Mouse (Mus musculus): ENCODE results near the gene Dapk1. TPM values are rescaled to one million over a fixed set of nuclear protein-coding genes. Genes with fewer than 3 reads are reported as not detected.

Gene Dapk1
- total and polyA plus RNA-seq, 3 experiments: 26.0 to 27.1 (median 26.3) TPM

- Histone ChIP-seq H3K27me3 (ENCODE audit: control insufficient read depth, insufficient read depth, low read length) (no peaks in the 10 kb centered on the region), H3K4me3 (no peak overlapping the region), H3K9ac (ENCODE audit: low read depth, low read length) (no peak overlapping the region), H3K27ac (no peak overlapping the region), H3K36me3 (ENCODE audit: control insufficient read depth, insufficient read depth, low read length) (no peaks in the 10 kb centered on the region), H3K79me2 (replicated peaks; ENCODE audit: control insufficient read depth, insufficient read depth, low read length) (no peaks in the 10 kb centered on the region; the same call in 1 of the 2 replicates), H3K4me1 (ENCODE audit: control insufficient read depth, insufficient read depth, low read length) (no peaks in the 10 kb centered on the region; the same call in 1 of the 2 replicates)
- intact Hi-C loops (cut with DNase I): no loop called here
- TF ChIP-seq EP300 (IDR thresholded peaks at IDR 0.05; ENCODE audit: insufficient read depth, low read depth, low read length): no peak
- no peak for TF ChIP-seq CTCF (IDR thresholded peaks at IDR 0.05)
- no peak for TF ChIP-seq POLR2A (IDR thresholded peaks at IDR 0.05; ENCODE audit: insufficient read depth, low read depth, low read length)
- WGBS: 67% methylated on average over 10 of the region's 10 CpGs
- no peak for DNase-seq
Observed at GRCm38 (mm10) chr13:60695186-60695980, 93.6 kb downstream of the Dapk1 start.

DNA sequence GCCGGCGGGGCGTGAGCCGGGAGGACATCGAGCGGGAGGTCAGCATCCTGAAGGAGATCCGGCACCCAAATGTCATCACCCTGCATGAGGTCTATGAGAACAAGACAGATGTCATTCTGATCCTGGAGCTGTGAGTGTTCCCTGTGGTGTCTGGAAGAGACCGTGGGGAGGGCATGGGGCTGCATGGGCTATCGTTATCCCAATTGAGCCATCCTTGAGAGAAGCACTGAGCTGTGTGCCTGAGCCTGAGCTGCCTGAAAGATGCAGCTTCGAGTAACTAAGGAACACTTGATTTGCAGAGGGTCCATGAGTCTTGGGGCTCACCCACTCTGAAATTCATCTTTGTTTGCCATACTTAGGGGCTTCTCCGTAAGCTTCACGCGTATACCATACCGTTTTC, 94.6 kb downstream of the Dapk1 start:
- WGBS: 81% methylated on average over 14 of the region's 14 CpGs
- intact Hi-C loops (cut with DNase I): no loop called here

GRCm38 (mm10) chr13:60696741-60697140, 95.0 kb downstream of the Dapk1 start:
- Histone ChIP-seq H3K4me3 (no peak overlapping the region), H3K4me1 (ENCODE audit: control insufficient read depth, insufficient read depth, low read length) (no peaks in the 10 kb centered on the region; the same call in 1 of the 2 replicates), H3K27ac (no peak overlapping the region), H3K79me2 (replicated peaks; ENCODE audit: control insufficient read depth, insufficient read depth, low read length) (no peaks in the 10 kb centered on the region; the same call in 1 of the 2 replicates), H3K9ac (ENCODE audit: low read depth, low read length) (no peak overlapping the region), H3K36me3 (ENCODE audit: control insufficient read depth, insufficient read depth, low read length) (no peaks in the 10 kb centered on the region), H3K27me3 (ENCODE audit: control insufficient read depth, insufficient read depth, low read length) (no peaks in the 10 kb centered on the region)
- WGBS: 59% methylated on average over 8 of the region's 8 CpGs
- intact Hi-C loops (cut with DNase I): no loop called here
- no peak for TF ChIP-seq CTCF (IDR thresholded peaks at IDR 0.05)
- no peak for TF ChIP-seq EP300 (IDR thresholded peaks at IDR 0.05; ENCODE audit: insufficient read depth, low read depth, low read length)
- no peak for TF ChIP-seq POLR2A (IDR thresholded peaks at IDR 0.05; ENCODE audit: insufficient read depth, low read depth, low read length)
- DNase-seq: no peak

More for the DNA sequence above, 94.6 kb downstream of the Dapk1 start:
- TF ChIP-seq EP300 (IDR thresholded peaks at IDR 0.05; ENCODE audit: insufficient read depth, low read depth, low read length): no peak
- no peak for TF ChIP-seq POLR2A (IDR thresholded peaks at IDR 0.05; ENCODE audit: insufficient read depth, low read depth, low read length)
- TF ChIP-seq CTCF (IDR thresholded peaks at IDR 0.05): no peak
- no peak for DNase-seq
- no peaks in the 10 kb centered on the region for H3K36me3 ChIP-seq (ENCODE audit: control insufficient read depth, insufficient read depth, low read length)
- H3K27me3 ChIP-seq (ENCODE audit: control insufficient read depth, insufficient read depth, low read length): no peaks in the 10 kb centered on the region
- no peaks in the 10 kb centered on the region; the same call in 1 of the 2 replicates for H3K79me2 ChIP-seq (replicated peaks; ENCODE audit: control insufficient read depth, insufficient read depth, low read length)
- no peaks in the 10 kb centered on the region; the same call in 1 of the 2 replicates for H3K4me1 ChIP-seq (ENCODE audit: control insufficient read depth, insufficient read depth, low read length)
- H3K27ac ChIP-seq: no peak overlapping the region
- no peak overlapping the region for H3K9ac ChIP-seq (ENCODE audit: low read depth, low read length)
- H3K4me3 ChIP-seq: no peak overlapping the region

- Histone ChIP-seq H3K27me3 (ENCODE audit: control insufficient read depth, insufficient read depth, low read length) (no peaks in the 10 kb centered on the region), H3K79me2 (replicated peaks; ENCODE audit: control insufficient read depth, insufficient read depth, low read length) (no peaks in the 10 kb centered on the region; the same call in 1 of the 2 replicates), H3K9ac (ENCODE audit: low read depth, low read length) (no peak overlapping the region), H3K4me1 (ENCODE audit: control insufficient read depth, insufficient read depth, low read length) (no peaks in the 10 kb centered on the region; the same call in 1 of the 2 replicates), H3K27ac (no peak overlapping the region), H3K4me3 (no peak overlapping the region), H3K36me3 (ENCODE audit: control insufficient read depth, insufficient read depth, low read length) (no peaks in the 10 kb centered on the region)
- WGBS: 66% methylated on average over 2 of the region's 2 CpGs
- no peak for TF ChIP-seq POLR2A (IDR thresholded peaks at IDR 0.05; ENCODE audit: insufficient read depth, low read depth, low read length)
- no peak for TF ChIP-seq EP300 (IDR thresholded peaks at IDR 0.05; ENCODE audit: insufficient read depth, low read depth, low read length)
- TF ChIP-seq CTCF (IDR thresholded peaks at IDR 0.05): no peak
- no peak for DNase-seq
- intact Hi-C loops (cut with DNase I): no loop called here
Observed at GRCm38 (mm10) chr13:60698021-60698420, 96.3 kb downstream of the Dapk1 start.

- Histone ChIP-seq H3K4me1 (ENCODE audit: control insufficient read depth, insufficient read depth, low read length) (no peaks in the 10 kb centered on the region; the same call in 1 of the 2 replicates), H3K4me3 (no peak overlapping the region), H3K9ac (ENCODE audit: low read depth, low read length) (no peak overlapping the region), H3K27ac (no peak overlapping the region), H3K79me2 (replicated peaks; ENCODE audit: control insufficient read depth, insufficient read depth, low read length) (no peaks in the 10 kb centered on the region), H3K36me3 (ENCODE audit: control insufficient read depth, insufficient read depth, low read length) (no peaks in the 10 kb centered on the region), H3K27me3 (ENCODE audit: control insufficient read depth, insufficient read depth, low read length) (no peaks in the 10 kb centered on the region)
- intact Hi-C loops (cut with DNase I): no loop called here
- TF ChIP-seq POLR2A (IDR thresholded peaks at IDR 0.05; ENCODE audit: insufficient read depth, low read depth, low read length) (no peak), EP300 (IDR thresholded peaks at IDR 0.05; ENCODE audit: insufficient read depth, low read depth, low read length) (no peak), CTCF (IDR thresholded peaks at IDR 0.05) (no peak)
- WGBS: 82% methylated on average over 12 of the region's 12 CpGs
- DNase-seq: peak in 1 of 2 experiments; percentile 66
Observed at GRCm38 (mm10) chr13:60701671-60702171, 100.0 kb downstream of the Dapk1 start.

Data from heart, adult 2 months (tissue).